Mouse (Mus musculus) natural killer cell, adult 2 months (primary cell): Measurements from ENCODE around the gene Bcas3.
A peak's percentile ranks its signal among the peaks of the same experiment; 100 is the strongest.

ENCODE experiments used
- DNase-seq, 2 experiments: peaks; one replicate each; pipeline ENCODE4 v3.0.0; 2022; ENCODE audit warnings: low spot score in 2 of 2

Bcas3 gene

DNA sequence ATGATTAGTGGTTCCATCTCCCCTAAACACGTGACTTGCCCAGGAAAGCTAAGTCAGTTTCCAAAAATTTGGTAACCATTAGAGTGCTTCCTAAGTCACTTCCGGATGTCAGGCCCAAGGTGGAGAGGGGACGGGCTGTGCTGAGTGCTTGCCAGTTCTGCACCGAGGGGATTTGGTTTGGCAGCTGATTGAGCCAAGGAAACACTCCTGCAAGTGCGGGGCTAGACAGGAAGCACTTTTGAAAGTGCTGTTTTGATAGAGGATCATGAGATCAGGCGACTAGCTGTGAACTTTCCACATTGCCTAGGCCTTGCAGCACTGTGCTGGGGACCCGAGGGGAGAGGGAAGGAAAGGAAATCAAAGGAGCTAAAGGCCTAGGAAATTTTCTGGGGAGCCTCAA is 262.5 kb downstream of the Bcas3 start:
- no peak for DNase-seq

DNA sequence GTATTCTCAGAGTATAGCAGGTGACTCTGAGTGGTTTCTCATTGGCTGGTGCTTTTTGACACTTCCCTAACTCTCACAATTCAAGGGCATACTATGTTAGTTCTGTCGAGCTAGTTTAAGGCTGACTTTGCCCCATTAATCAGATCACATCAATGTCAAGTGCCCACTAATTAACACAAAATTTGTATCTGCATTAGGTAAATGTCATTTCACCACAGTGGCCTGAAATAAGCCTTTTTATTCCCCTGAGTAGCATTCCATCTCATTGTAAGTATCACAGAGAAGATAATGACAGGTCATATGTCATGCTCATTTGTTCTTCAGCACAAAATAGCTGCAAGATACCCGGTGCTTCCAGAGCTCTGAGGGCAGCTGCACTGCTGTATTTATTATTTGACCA is 268.5 kb downstream of the Bcas3 start:
- DNase-seq, result no peak

DNA sequence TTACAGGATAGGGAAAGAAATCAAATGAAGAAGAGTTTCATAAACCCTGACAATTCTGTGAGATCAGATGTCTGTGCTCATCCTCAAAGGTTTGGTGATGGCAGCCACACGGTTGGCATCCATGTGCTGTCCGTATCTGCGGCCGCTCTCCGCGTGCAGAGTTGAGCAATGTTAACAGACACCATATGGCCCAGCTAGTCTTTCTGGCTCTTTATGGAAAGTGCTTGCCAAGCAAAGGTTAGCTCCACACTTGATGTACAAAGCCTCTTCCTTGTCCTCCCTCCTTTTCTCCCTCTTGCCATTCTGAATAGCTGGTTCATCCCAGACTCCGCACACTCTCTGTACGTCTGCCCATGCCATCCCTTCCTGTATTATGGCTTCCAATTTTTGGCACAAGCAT is 269.0 kb downstream of the Bcas3 start:
- no peak for DNase-seq

DNA sequence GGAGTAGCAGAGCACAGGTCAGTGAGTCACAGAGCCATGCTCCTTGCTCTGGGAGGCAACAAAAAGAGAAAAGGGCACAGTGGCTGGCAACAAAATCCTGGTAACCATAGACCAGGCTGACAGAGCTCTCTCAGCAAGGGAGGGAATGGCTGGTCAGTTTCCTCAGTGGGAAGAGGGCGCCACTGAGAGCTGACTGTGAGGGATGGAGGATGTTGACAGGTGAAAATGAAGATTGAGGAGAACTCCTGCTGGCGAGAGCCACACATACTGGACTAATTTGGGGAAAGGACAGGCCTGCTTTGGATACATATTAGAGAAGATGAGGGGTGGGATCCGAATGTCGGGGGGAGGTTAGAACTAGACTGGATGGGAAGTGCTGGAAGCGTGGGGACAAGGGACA is 272.2 kb downstream of the Bcas3 start:
- no peak for DNase-seq

DNA sequence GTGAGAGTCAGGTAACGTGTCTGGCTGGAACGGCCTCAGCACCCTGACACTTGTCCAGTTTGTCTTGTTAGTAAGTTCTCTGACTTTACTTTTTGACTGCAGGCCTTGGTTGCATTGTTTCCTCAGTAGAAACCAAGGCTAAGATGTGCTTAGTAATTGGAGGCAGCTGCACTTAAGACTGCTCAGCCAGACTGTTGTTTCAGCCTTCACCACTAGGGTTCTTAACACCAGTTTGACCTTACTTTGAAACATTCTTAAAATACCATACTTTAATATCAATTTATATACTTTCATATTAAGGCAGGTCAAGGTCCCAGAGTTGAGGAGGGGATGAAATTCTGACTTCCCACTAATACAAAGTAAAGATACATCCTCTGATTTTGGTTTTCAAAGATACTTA is 273.9 kb downstream of the Bcas3 start:
- no peak for DNase-seq

DNA sequence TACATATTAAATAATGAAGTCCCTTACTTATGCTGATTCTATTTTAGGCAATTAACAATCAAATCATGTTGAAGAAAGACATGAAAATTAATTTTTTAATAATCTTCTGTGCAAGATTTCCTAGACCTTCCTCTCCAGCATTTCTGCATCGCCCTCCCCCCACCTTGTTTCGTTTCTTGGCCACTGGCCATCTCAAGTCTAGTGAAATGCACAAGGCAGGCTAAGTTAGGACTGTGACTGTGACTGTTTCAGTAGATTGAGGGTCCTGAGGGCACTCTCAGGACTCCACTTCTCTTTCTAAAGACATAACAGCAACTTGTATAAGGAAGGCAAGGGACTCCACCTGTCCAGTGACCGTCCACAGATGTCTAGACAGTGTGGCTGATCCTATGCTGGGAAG is 274.4 kb downstream of the Bcas3 start:
- no peak for DNase-seq

DNA sequence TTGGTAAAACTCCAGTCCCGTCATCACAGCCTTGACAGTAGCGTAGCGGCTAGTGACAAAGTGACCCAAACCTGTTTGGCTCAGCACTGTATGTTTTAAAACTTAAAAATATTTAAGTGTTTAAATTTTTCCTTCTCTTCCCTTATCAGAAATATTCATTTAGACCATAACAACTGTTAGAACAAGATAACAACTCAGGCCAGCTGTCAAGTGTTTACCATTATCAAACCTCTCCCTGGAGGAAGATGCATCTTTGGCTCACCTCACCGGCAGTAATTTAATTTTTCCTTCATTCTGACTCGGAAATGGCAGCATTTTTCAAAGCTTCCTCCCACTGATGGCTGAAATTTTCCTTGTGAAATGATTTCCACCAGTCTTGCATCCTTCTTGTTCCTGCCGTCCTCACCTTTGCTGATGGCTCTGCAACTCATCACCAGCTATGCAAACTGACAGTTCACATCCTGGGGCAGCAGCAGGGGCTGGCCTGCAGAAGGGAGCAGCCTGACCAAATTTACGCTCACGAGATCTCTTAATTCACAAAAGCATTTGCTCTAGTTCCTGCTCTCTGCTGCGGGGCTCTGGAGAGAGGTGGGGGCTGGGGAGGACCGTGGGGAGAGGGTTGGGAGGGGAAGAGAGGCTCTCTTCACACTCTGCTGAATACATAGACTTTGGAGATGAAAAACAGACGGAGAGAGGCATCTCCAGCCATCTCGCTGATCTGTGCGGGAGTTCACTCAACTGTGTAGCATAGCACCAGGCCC is 275.5 kb downstream of the Bcas3 start:
- DNase-seq, result no peak

DNA sequence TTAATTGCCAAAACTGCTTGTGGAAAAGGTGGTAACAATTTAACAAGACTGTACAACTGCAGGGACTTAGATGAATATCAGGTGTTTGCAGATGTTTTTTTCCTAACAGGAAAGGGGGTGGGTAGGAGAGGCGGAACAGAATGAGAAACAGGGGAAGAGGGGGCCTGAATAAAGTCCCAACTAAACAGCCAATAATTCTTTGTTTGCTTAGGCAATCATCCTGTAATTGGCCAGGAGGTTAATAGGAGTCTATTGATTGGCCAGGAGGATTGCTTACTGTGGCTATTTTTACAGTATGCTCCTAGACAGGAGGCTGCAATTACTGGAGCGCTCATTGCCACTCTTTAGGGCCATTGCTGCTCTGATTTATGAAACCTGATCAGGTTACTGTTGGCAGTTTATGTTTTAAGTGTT is 279.6 kb downstream of the Bcas3 start:
- DNase-seq, result no peak

DNA sequence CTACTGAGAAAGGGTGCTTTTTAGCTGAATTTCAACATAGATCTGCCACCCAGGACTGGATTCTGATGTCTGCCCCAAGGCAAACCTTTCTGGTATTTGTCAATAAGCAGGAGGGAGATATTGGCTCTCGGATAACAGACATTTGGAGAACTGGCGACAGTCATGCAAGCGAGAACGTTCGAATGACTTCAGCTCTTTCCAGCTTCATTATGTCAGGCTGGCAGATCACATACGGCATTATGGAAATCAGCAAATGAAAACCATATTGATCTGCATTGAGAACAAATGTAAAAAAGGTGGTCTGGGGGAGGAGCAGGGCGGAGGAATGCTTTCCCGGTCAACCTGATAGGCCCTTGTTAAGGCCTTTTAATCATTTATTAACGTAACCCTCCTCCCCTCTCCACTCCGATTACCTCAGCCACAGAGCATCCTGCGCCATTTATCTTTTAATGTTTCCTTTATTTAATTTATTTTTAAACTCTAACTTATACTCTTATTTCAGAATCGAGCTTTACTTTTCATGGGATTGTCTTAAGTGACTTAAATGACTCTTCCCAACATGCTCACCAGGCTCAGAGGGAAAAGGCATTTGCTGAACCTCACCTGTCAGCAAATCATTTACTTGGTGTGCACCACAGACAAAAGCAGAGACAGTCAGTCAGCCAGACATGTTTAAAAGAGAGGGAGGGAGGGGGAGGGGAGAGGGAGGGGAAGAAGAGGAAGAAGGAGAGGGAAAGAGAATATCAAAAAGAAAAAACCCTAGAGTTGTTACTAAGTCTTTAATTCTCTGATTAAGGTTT is 285.9 kb downstream of the Bcas3 start:
- DNase-seq, result no peak

DNA sequence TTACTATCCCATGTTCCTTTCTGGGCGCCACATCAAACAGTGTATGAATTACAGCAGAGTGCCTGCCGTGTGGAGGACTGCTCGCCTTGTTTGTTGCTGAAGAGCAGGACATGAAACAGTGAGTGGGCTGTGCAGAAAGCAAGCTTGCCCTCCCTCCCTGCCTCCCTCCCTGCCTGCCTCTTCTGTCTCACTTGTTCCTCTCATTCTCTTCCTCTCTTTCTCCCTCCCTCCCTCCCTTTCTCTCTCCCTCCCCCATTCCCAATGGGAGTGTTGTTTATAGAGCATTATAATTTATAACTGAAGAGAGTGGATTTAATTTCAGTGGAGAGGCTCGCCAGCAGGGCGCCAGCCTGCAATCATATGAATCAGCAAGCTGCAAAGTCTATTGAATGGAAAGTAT is 287.7 kb downstream of the Bcas3 start:
- DNase-seq, result no peak

DNA sequence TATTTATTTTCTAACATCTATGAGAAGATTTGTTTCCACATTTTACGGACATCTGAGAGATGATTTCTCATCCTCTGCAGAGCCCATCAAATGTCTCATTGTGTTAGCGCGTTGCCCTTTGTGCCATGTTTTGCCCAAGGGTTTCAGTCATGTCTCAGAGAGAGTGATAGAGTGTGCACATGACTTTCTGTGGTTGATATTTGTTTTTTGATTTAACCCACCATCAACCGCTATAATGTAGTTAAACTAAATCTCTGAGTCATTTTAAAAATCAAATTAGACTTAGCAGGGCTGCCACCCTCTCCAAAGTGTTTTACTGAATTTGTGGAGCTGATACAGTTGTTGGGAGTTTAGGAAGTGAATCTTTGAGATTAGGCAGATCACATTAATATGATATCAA is 288.5 kb downstream of the Bcas3 start:
- no peak for DNase-seq

DNA sequence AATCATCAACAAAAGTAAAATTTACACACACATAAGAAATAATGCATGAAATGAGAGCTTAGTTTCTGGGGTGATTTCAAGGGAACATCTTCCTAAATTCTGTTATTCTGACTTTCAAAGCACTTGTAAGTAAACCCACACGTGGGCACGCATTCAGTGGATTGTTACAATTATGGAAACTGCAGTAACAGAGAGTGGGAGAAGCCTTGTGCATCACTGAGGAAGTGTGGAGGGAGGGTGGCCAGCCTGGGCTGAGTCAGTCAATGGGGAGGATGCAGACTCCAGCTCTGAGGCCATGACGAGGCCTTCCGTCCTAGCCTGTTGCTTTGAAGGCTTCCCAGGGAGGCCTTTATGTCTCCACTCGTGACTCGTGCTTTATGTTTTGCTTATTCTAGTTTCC is 289.6 kb downstream of the Bcas3 start:
- no peak for DNase-seq

DNA sequence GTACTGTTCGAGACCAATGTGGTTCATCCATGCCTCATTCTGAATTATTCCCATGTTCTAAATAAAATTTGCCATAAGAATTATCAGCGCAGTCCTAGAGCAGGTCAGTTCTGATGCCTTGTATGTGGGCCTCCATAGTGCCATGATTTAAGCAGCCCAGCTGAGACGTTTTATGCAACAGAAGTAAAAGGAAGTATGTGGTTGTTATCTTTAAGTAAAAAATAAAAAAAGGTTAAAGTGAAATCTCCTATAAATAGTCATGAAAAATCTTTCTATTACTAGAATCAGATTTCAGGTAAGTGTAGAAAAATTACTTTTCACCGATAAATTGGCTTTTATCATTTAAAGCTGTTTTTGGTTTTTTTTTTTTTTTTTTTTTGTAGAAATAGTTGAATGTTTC is 290.1 kb downstream of the Bcas3 start:
- no peak for DNase-seq

DNA sequence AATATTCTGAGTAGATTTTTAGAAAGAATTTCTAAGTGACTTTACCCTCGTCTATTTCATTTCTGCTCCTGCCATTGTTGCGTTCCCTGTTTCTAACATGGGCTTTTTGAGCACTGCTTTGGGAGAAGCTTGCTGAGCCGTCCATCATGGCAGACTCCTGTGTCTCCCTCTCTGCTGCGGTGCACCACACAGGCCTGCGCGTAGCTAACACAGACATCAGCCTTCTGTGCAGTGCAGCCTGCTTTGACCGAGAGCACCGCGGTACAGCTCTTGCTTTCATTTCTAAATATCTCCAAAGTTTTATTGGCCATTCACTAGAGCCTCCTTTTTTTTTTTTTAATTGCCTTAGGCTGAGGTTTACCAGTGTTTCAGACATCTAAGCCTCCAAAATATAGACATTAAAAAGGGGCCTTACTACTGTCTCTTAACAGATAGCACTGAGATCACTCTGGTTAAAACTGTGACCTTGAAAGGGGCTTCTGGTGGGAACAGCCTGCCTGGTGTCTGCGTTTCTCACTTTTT is 290.6 kb downstream of the Bcas3 start:
- DNase-seq, result no peak

DNA sequence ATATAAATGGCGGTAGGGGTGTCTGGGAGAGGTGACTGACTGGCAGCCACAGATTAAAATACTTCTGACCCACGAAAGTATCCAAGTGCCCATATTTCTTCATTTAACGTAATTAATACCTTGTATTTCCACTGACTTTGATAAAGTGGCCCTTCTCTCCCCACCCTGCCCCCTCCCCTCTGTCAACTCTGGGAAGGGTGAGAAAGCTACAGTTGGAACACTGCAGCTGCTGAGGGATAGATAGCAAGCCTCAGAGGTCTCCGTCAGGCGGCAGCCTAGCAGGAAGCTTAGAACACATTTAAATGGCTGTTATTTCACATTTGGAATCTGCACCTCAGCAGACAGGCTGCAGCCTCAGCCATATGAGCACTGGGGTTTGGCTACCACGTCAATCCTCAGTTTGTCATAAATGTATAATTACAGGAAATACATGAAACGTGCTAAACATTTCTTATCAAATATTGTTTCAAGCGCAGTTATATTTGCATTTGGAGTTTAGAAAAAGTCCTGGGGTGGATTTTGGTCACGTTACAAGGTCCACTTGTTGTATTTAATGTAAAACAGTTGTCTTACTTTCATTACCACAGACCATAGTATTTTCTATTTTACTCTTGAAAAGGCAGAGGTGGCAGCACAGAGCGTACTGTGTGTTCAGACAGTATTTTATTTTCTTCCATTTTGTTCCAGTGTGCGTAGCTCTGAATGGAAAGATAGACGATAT is 291.2 kb downstream of the Bcas3 start:
- DNase-seq, result no peak

DNA sequence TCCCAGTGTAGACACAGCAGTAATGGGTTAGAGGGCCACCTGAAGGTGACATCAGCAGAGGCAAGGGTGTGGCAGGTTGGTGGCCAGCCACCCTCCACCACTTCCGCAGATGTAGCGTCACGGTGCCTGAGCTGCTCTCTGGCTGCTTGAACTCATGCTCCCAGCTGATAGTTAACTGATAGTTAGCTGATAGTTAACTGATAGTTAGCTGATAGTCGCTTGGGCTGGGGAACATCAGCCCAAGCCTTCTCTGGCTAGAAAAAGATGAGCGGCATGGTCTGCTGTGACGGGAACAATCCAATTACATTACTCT is 291.7 kb downstream of the Bcas3 start:
- peak; percentile 16 to 29 for DNase-seq

DNA sequence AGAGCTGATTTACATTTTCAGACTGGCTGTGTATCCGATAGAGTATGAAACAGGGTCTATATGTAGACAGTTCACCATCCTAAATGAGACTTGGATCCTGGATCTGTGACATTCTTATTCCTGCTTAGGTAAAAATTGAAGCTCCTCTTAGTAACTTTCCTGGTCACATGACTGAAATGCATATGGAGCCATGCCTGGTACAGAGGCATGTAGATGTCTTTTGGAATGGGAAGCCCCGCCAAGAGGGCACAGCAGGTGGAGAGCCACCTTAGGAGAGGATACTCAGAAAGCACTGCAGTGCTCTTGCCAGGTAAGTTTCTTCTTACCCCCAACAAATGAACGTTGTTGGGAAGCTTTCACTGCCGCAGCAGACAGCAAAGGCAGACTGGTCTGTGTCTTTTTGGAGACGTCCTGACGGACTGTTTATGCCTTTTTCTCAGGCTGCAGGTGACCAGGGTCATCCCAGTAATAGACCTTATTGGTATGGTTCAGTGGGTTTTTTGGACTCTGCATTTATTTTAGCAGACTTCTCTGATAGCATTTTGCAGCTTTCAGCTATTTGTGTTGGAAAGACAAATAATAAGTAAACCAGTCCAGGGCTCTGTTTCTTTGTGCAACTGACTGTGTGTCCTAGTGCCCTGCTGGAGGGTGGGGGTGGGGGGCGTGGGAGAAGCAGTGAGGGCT is 292.3 kb downstream of the Bcas3 start:
- no peak for DNase-seq

DNA sequence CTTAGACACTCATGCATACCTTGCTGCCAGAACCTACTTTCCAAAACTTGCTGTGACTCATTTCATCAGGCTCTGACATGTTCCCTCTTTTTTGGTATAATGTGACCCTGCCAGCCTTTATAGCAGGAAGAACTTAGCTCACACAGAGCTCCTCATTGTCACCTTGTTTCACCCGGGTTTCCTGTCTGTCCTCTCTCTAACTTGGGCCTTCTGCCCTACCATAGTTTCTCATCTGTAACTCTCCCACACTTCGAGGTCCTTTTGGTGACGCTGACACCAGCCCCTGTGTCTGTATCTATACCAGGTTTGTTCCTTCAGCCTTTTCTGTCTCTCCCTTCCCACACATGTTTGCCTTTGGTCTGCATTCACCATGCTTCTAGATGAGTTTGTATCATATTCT is 295.9 kb downstream of the Bcas3 start:
- no peak for DNase-seq

DNA sequence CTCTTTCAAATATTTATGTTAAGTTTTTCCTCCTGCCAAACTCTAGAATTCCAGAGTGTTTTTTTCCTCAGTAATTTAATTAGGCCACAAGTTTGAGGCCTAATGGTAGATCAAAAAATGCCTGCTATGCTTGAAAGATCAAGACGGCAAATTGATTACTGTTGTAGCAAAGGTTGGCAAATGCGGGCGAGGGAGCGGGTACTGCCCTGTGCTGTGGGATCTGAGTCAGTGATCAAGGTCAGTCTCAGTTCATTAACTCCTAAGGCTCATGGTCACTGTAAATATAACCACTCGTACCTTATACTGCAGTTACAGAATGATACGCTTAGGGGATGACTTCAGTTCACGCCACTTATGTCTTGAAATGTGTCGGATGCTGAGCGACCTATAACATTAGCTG is 296.4 kb downstream of the Bcas3 start:
- no peak for DNase-seq

DNA sequence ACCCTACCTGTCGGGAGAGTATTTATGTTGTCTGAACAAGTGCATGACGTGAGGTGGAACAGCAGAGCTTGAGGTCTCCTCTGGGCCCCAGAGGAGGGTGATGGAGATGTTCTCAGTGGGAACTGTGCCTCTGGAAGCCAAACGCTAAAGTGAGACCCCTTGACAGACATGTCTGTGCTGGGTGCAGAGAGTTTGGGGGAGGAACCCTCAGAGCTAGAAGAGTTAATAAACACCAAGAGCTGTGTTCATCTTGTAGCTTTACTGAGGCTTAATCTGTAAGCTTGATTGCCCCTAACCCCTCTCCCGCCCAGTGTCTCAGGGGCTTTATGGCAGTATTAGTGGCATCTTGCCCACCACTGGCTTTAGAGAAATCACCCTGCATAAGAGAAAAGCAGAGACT is 304.5 kb downstream of the Bcas3 start:
- DNase-seq, result no peak

DNA sequence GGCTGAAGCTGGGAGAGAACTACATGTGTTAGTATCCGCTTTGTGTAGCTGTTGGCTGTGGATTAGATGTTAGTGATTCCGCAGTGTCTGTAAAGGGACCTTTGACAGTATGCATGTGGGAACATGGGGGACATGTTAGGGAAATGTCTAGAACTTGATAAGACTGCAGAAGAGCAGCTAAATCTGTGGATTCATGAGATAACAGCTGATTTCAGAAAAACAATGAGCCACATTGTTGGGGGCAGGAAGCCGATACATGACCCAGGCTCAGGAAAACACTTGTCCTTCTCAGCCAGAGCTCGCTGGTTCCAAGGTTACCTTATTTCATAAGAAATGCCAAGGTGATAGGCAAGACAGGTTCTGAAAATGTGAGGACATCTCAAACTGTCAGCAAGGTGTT is 307.3 kb downstream of the Bcas3 start:
- DNase-seq, result no peak

DNA sequence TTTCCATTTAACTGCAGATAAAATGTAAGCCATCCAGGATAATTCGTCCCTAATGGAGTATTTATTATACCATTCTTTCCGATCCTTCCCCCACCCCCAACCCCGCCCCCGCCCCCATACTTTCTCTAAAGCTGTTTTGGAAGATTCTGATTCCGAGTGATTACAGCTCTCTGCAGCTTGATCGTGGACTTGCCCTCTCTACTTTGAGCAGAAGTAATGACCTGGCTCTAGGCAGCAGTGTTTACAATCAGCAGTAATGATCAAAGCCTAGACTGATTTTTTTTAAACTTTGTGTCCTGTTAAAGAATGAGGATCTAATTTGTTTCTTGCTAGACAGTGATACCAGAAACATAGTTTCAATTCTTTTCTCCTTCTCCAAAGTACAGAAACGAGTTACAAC is 314.2 kb downstream of the Bcas3 start:
- no peak for DNase-seq
